31 mouse cellular contexts compared by ENCODE assay signal in genomic region chr13:48582688-48583379, GRCm38 (mm10). TPM values are rescaled to one million over a fixed set of nuclear protein-coding genes. Genes with fewer than 3 reads are reported as not detected.
DNase-seq lines count a peak whose midpoint lies in the region; ATAC-seq and TF ChIP-seq lines count a peak whose summit lies in the region.
"Had no signal": no experiment of that assay in that cellular context is flagged by ENCODE, and none has a peak within 500 bp of the region (broad histone marks: within the 10 kb centered on the region; RNA-seq: fewer than 3 reads in every experiment).

No protein-coding gene starts in this region.

- TF ChIP-seq CTCF in intestine, postnatal 0 days (IDR thresholded peaks at IDR 0.05; ENCODE audit: low read depth) = peak; percentile 35
- 0 out of 2 replicates have a peak, but pooled peaks have one; percentile 7 for TF ChIP-seq CTCF in liver, postnatal 0 days (IDR thresholded peaks at IDR 0.05; ENCODE audit: low read depth)

- TF ChIP-seq EP300 in liver, postnatal 0 days (IDR thresholded peaks at IDR 0.05; ENCODE audit: low read depth) = no peak

- no peak overlapping the region for H3K4me2 ChIP-seq in intestine, postnatal 0 days (replicated peaks; ENCODE audit: low read depth)
- H3K4me2 ChIP-seq in intestine, embryonic 16.5 days (ENCODE audit: low read depth, low read length) = no peak overlapping the region
- H3K4me2 ChIP-seq in liver, postnatal 0 days (ENCODE audit: low read depth, low read length) = no peak overlapping the region
- no peak overlapping the region for H3K4me2 ChIP-seq in liver, embryonic 12.5 days
- H3K4me2 ChIP-seq: embryonic facial prominence, embryonic 12.5 days; heart, embryonic 11.5 days; limb, embryonic 15.5 days; stomach, embryonic 15.5 days had no signal

- H3K9me3 ChIP-seq in intestine, postnatal 0 days (ENCODE audit: control insufficient read depth) = no peaks in the 10 kb centered on the region
- no peaks in the 10 kb centered on the region for H3K9me3 ChIP-seq in intestine, embryonic 16.5 days (ENCODE audit: control insufficient read depth, low read length)
- no peaks in the 10 kb centered on the region for H3K9me3 ChIP-seq in liver, postnatal 0 days (ENCODE audit: low read length)
- H3K9me3 ChIP-seq in liver, embryonic 12.5 days (replicated peaks) = no peaks in the 10 kb centered on the region
- H3K9me3 ChIP-seq: embryonic facial prominence, embryonic 12.5 days; hindbrain, embryonic 10.5 days; limb, embryonic 15.5 days; midbrain, embryonic 10.5 days; stomach, embryonic 15.5 days had no signal

- H3K36me3 ChIP-seq in intestine, postnatal 0 days (ENCODE audit: control insufficient read depth, insufficient read depth) = no peaks in the 10 kb centered on the region
- H3K36me3 ChIP-seq in intestine, embryonic 16.5 days (ENCODE audit: control insufficient read depth, insufficient read depth, low read length) = no peaks in the 10 kb centered on the region
- no peaks in the 10 kb centered on the region for H3K36me3 ChIP-seq in liver, postnatal 0 days (replicated peaks; ENCODE audit: insufficient read depth, low read length)
- H3K36me3 ChIP-seq in liver, embryonic 12.5 days = no peaks in the 10 kb centered on the region
- H3K36me3 ChIP-seq: stomach, embryonic 15.5 days had no signal

- no peaks in the 10 kb centered on the region for H3K27me3 ChIP-seq in intestine, postnatal 0 days (replicated peaks; ENCODE audit: control insufficient read depth, insufficient read depth, low read length)
- H3K27me3 ChIP-seq in intestine, embryonic 16.5 days (replicated peaks; ENCODE audit: control insufficient read depth, insufficient read depth, low read length) = no peaks in the 10 kb centered on the region
- no peaks in the 10 kb centered on the region for H3K27me3 ChIP-seq in liver, postnatal 0 days (ENCODE audit: insufficient read depth, low read length)
- H3K27me3 ChIP-seq in liver, embryonic 12.5 days (replicated peaks) = no peaks in the 10 kb centered on the region; the same call in 1 of the 2 replicates
- H3K27me3 ChIP-seq: embryonic facial prominence, embryonic 12.5 days; limb, embryonic 15.5 days; stomach, embryonic 15.5 days had no signal

- ATAC-seq in intestine, postnatal 0 days = no peak
- no peak for ATAC-seq in intestine, embryonic 16.5 days
- ATAC-seq in liver, postnatal 0 days = no peak
- ATAC-seq in liver, embryonic 12.5 days = no peak
- no peak for ATAC-seq in megakaryocyte-erythroid progenitor cell, adult 5-6 weeks (replicated peaks; ENCODE audit: low FRiP score, low TSS enrichment, poor library complexity, severe bottlenecking)
- ATAC-seq: hindbrain, embryonic 16.5 days; midbrain, embryonic 16.5 days had no signal

- 80% methylated on average over 10 of the region's 10 CpGs for WGBS in intestine, postnatal 0 days
- 72% methylated on average over 10 of the region's 10 CpGs for WGBS in intestine, embryonic 16.5 days
- 63% methylated on average over 10 of the region's 10 CpGs for WGBS in liver, postnatal 0 days (ENCODE audit: insufficient replicate concordance)
- 50% methylated on average over 10 of the region's 10 CpGs for WGBS in liver, embryonic 12.5 days (ENCODE audit: insufficient replicate concordance)

- no peak overlapping the region for H3K27ac ChIP-seq in intestine, postnatal 0 days (ENCODE audit: low read depth, low read length)
- no peak overlapping the region for H3K27ac ChIP-seq in intestine, embryonic 16.5 days (ENCODE audit: low read length)
- H3K27ac ChIP-seq in liver, postnatal 0 days (ENCODE audit: low read depth) = no peak overlapping the region
- H3K27ac ChIP-seq in liver, embryonic 12.5 days = no peak overlapping the region
- H3K27ac ChIP-seq: embryonic facial prominence, embryonic 12.5 days; hindbrain, embryonic 10.5 days; limb, embryonic 15.5 days; midbrain, embryonic 10.5 days; stomach, embryonic 15.5 days had no signal

- no peak overlapping the region for H3K4me3 ChIP-seq in intestine, postnatal 0 days (ENCODE audit: low read depth, low read length)
- H3K4me3 ChIP-seq in intestine, embryonic 16.5 days (ENCODE audit: low read length) = no peak overlapping the region
- H3K4me3 ChIP-seq in liver, postnatal 0 days (ENCODE audit: low read depth, low read length) = no peak overlapping the region
- no peak overlapping the region for H3K4me3 ChIP-seq in liver, embryonic 12.5 days
- H3K4me3 ChIP-seq: embryonic facial prominence, embryonic 12.5 days; hindbrain, embryonic 10.5 days; limb, embryonic 15.5 days; midbrain, embryonic 10.5 days; myocyte; stomach, embryonic 15.5 days had no signal

- DNase-seq in liver, postnatal 0 days = no peak
- peak; percentile 19 for DNase-seq in ES-CJ7 (ENCODE audit: low read depth, low spot score)
- peak; percentile 9 for DNase-seq in induced T-regulatory cell, adult 2 months (ENCODE audit: low read depth)
- DNase-seq in neural tube, embryonic 10.5 days (ENCODE audit: extremely low spot score, low spot score) = no peak
- DNase-seq: adrenal gland, adult 2 months; B cell, adult 2 months; cerebellum, adult 11-12 months; cerebellum, postnatal 10 days; gastrocnemius, postnatal 36 days; heart, postnatal 10 days; kidney, adult 11 months; kidney, postnatal 10 days; layer of hippocampus, postnatal 36 days; lung, adult 18-20 months; lung, postnatal 36 days; right cerebral cortex, adult 18-20 months; right cerebral cortex, postnatal 4 days; thymus, adult 2 months had no signal

- H3K9ac ChIP-seq in intestine, postnatal 0 days (ENCODE audit: low read depth, low read length) = no peak overlapping the region
- no peak overlapping the region for H3K9ac ChIP-seq in intestine, embryonic 16.5 days (ENCODE audit: low read depth, low read length)
- H3K9ac ChIP-seq in liver, postnatal 0 days (replicated peaks) = no peak overlapping the region
- H3K9ac ChIP-seq in liver, embryonic 12.5 days = no peak overlapping the region
- H3K9ac ChIP-seq: embryonic facial prominence, embryonic 12.5 days; limb, embryonic 15.5 days; stomach, embryonic 15.5 days had no signal

- no peaks in the 10 kb centered on the region for H3K4me1 ChIP-seq in intestine, postnatal 0 days (replicated peaks; ENCODE audit: control insufficient read depth, insufficient read depth, low read length)
- H3K4me1 ChIP-seq in intestine, embryonic 16.5 days (ENCODE audit: control insufficient read depth, insufficient read depth, low read length) = no peaks in the 10 kb centered on the region
- no peaks in the 10 kb centered on the region for H3K4me1 ChIP-seq in liver, postnatal 0 days (ENCODE audit: insufficient read depth)
- H3K4me1 ChIP-seq in liver, embryonic 12.5 days = no peaks in the 10 kb centered on the region
- H3K4me1 ChIP-seq: embryonic facial prominence, embryonic 12.5 days; limb, embryonic 15.5 days; stomach, embryonic 15.5 days had no signal

RNA-seq across cellular contexts. Expression of gene Ptpdc1, which starts 42.6 kb away (rescaled TPM):
- 1.9 and 2.5 TPM in 2 replicates for polyA plus RNA-seq in intestine, postnatal 0 days (2015; fragmentation: Nextera tagmentation; extraction: Ambion mirVana)
- 4.1 and 4.2 TPM in 2 replicates for polyA plus RNA-seq in intestine, embryonic 16.5 days (2015; fragmentation: Nextera tagmentation; extraction: Ambion mirVana)
- polyA plus RNA-seq in liver, postnatal 0 days (2015; fragmentation: Nextera tagmentation; extraction: Ambion mirVana) = 0.56 and 0.58 TPM in 2 replicates
- 1.2 and 1.4 TPM in 2 replicates for polyA plus RNA-seq in liver, embryonic 12.5 days (2016; fragmentation: Nextera tagmentation; extraction: Ambion mirVana)
- 4.8 and 9.6 TPM in 2 replicates for total RNA-seq in megakaryocyte-erythroid progenitor cell, adult 5-6 weeks (2014; fragmentation: Nextera tagmentation)
- 2.7 and 4.5 TPM in 2 replicates for total RNA-seq in megakaryocyte-erythroid progenitor cell, adult 5-6 weeks (2017)

Comparison
In these comparisons a context has a peak if more than half of its experiments do, and no peak if none do; other contexts are left out.
1. DNase-seq: peak in ES-CJ7 (single experiment) and induced T-regulatory cell, adult 2 months (single experiment); none in liver, postnatal 0 days (single experiment) and neural tube, embryonic 10.5 days (single experiment).